Mouse (Mus musculus): ENCODE measurements around the gene Uimc1. TPM values are rescaled to one million over a fixed set of nuclear protein-coding genes. Genes with fewer than 3 reads are reported as not detected.

Gene Uimc1
- polyA plus RNA-seq, 2 experiments, result 27.1 to 28.5 TPM

DNA sequence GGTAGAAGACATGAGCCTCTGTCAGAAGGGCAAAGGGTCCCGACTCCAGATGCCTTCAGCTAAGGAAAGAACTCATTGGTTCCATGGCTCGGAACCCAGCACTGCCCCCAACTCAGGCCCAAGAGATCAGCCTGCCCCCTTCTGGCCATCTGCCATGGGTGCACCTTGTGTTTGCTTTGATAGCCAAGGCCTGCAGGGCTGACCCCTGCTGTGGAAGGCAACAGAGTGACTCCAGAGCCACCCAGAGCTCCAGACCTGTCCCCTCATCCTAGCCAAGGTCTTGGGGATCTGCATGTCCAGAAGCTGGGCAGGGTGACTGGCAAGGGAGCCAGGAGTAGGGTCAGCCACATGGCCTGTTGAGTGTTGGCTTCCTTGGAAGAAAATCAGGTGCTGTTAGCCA, 116.5 kb downstream of the Uimc1 start:
- ATAC-seq (ENCODE audit: low FRiP score, low read depth) (no peak), DNase-seq (ENCODE audit: low spot score) (no peak)
- WGBS, result 60% methylated on average over 2 of the region's 2 CpGs

DNA sequence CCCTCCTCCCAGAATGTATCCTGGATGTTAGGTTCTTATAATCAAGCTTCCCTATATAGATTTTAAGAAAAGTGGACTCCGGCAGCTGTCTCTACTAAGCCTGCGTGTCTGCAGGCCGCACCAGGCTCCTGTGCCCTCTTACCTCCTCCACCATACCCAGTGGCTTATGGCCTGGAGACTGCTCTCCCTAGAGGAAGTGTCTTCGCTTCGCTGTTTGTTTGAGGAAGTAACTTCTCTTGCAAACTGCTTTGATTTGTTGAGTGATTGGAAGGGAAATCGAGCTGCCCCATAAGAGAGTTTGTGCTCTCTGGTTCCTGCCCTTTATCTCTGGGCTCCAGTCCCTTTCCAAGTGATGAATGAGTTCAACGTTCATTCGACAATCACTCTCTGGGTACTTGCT, 117.1 kb downstream of the Uimc1 start:
- no peaks in the 10 kb centered on the region for H3K36me3 ChIP-seq (ENCODE audit: control insufficient read depth, insufficient read depth, low read length)
- no peak for TF ChIP-seq POLR2A (IDR thresholded peaks at IDR 0.05; ENCODE audit: borderline replicate concordance, extremely low read depth, insufficient read depth, insufficient read length)
- H3K4me3 ChIP-seq (replicated peaks; ENCODE audit: low read length), result no peak overlapping the region
- H3K9ac ChIP-seq (ENCODE audit: low read depth, low read length, severe bottlenecking), result no peak overlapping the region
- no peak overlapping the region for H3K27ac ChIP-seq (replicated peaks; ENCODE audit: low read depth, low read length)
- WGBS, result 83% methylated on average over 8 of the region's 8 CpGs
- no peak overlapping the region for H3K4me2 ChIP-seq (replicated peaks; ENCODE audit: low read depth, low read length, severe bottlenecking)
- ATAC-seq (ENCODE audit: low FRiP score, low read depth) (no peak), DNase-seq (ENCODE audit: low spot score) (no peak)
- H3K9me3 ChIP-seq (ENCODE audit: control insufficient read depth, low read length), result no peaks in the 10 kb centered on the region
- no peaks in the 10 kb centered on the region for H3K4me1 ChIP-seq (ENCODE audit: control insufficient read depth, insufficient read depth, low read length)
- no peaks in the 10 kb centered on the region; the same call in 1 of the 2 replicates for H3K27me3 ChIP-seq (ENCODE audit: control insufficient read depth, insufficient read depth, low read length)

More for the DNA sequence above, 116.5 kb downstream of the Uimc1 start:
- no peak overlapping the region for H3K4me3 ChIP-seq (replicated peaks; ENCODE audit: low read length)
- no peak overlapping the region for H3K27ac ChIP-seq (replicated peaks; ENCODE audit: low read depth, low read length)
- H3K4me2 ChIP-seq (replicated peaks; ENCODE audit: low read depth, low read length, severe bottlenecking), result no peak overlapping the region
- H3K4me1 ChIP-seq (ENCODE audit: control insufficient read depth, insufficient read depth, low read length), result no peaks in the 10 kb centered on the region
- H3K9ac ChIP-seq (ENCODE audit: low read depth, low read length, severe bottlenecking), result no peak overlapping the region
- H3K36me3 ChIP-seq (ENCODE audit: control insufficient read depth, insufficient read depth, low read length), result no peaks in the 10 kb centered on the region
- no peak for TF ChIP-seq POLR2A (IDR thresholded peaks at IDR 0.05; ENCODE audit: borderline replicate concordance, extremely low read depth, insufficient read depth, insufficient read length)
- H3K27me3 ChIP-seq (ENCODE audit: control insufficient read depth, insufficient read depth, low read length), result no peaks in the 10 kb centered on the region; the same call in 1 of the 2 replicates
- H3K9me3 ChIP-seq (ENCODE audit: control insufficient read depth, low read length), result no peaks in the 10 kb centered on the region

DNA sequence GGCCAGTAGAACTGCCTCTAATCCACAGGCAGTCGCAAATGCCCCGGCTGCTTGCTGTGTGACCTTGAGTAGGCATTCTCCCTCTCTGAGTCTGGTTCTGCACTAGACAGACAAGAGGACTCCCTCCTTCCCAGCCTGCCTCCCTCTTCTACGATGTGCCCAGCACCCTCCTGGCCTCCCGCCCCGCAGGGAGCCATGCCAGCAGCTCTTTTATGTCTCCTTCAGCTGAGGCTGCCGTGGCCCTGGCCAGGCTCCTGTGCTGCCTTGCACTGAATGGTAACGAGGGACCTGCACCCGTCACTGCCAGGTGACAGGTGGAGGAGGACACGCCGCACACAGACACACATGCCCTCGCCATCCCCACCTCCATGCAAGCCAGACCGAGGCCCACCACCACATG, 119.1 kb downstream of the Uimc1 start:
- Histone ChIP-seq H3K4me1 (ENCODE audit: control insufficient read depth, insufficient read depth, low read length) (no peaks in the 10 kb centered on the region), H3K9ac (ENCODE audit: low read depth, low read length, severe bottlenecking) (no peak overlapping the region), H3K27me3 (ENCODE audit: control insufficient read depth, insufficient read depth, low read length) (no peaks in the 10 kb centered on the region; the same call in 1 of the 2 replicates), H3K36me3 (ENCODE audit: control insufficient read depth, insufficient read depth, low read length) (no peaks in the 10 kb centered on the region), H3K9me3 (ENCODE audit: control insufficient read depth, low read length) (no peaks in the 10 kb centered on the region), H3K27ac (replicated peaks; ENCODE audit: low read depth, low read length) (no peak overlapping the region), H3K4me2 (replicated peaks; ENCODE audit: low read depth, low read length, severe bottlenecking) (no peak overlapping the region), H3K4me3 (replicated peaks; ENCODE audit: low read length) (no peak overlapping the region)
- no peak for TF ChIP-seq POLR2A (IDR thresholded peaks at IDR 0.05; ENCODE audit: borderline replicate concordance, extremely low read depth, insufficient read depth, insufficient read length)
- DNase-seq (ENCODE audit: low spot score) (no peak), ATAC-seq (ENCODE audit: low FRiP score, low read depth) (no peak)
- 43% methylated on average over 12 of the region's 12 CpGs for WGBS

- 56% methylated on average over 8 of the region's 8 CpGs for WGBS
- no peak for DNase-seq (ENCODE audit: low spot score)
- Histone ChIP-seq H3K9me3 (ENCODE audit: control insufficient read depth, low read length) (no peaks in the 10 kb centered on the region), H3K36me3 (ENCODE audit: control insufficient read depth, insufficient read depth, low read length) (no peaks in the 10 kb centered on the region), H3K4me3 (replicated peaks; ENCODE audit: low read length) (no peak overlapping the region), H3K9ac (ENCODE audit: low read depth, low read length, severe bottlenecking) (no peak overlapping the region), H3K27me3 (ENCODE audit: control insufficient read depth, insufficient read depth, low read length) (no peaks in the 10 kb centered on the region; the same call in 1 of the 2 replicates), H3K4me1 (ENCODE audit: control insufficient read depth, insufficient read depth, low read length) (no peaks in the 10 kb centered on the region), H3K27ac (replicated peaks; ENCODE audit: low read depth, low read length) (no peak overlapping the region), H3K4me2 (replicated peaks; ENCODE audit: low read depth, low read length, severe bottlenecking) (no peak overlapping the region)
- TF ChIP-seq POLR2A (IDR thresholded peaks at IDR 0.05; ENCODE audit: borderline replicate concordance, extremely low read depth, insufficient read depth, insufficient read length), result no peak
- no peak for ATAC-seq (ENCODE audit: low FRiP score, low read depth)
Measured at GRCm38 (mm10) chr13:54978804-54979203, 121.3 kb downstream of the Uimc1 start.

Other genes with a start within 250 kb of the Uimc1 start
- gene Unc5a, start 150.9 kb downstream of the Uimc1 start, polyA plus RNA-seq (2012; rRNA removed), result 3.3 and 3.9 TPM in 2 replicates
- gene Unc5a, start 150.9 kb downstream of the Uimc1 start, polyA plus RNA-seq (2014; fragmentation: Nextera tagmentation; extraction: Ambion mirVana), result 1.2 and 2.2 TPM in 2 replicates
- gene Hk3, start 78.9 kb downstream of the Uimc1 start, polyA plus RNA-seq (2012; rRNA removed), result 1.7 and 1.9 TPM in 2 replicates
- gene Hk3, start 78.9 kb downstream of the Uimc1 start, polyA plus RNA-seq (2014; fragmentation: Nextera tagmentation; extraction: Ambion mirVana), result 1.5 and 1.6 TPM in 2 replicates
- 48.6 and 50.8 TPM in 2 replicates for gene Zfp346, start 5.0 kb upstream of the Uimc1 start, polyA plus RNA-seq (2012; rRNA removed)
- gene Zfp346, start 5.0 kb upstream of the Uimc1 start, polyA plus RNA-seq (2014; fragmentation: Nextera tagmentation; extraction: Ambion mirVana), result 27.0 and 28.9 TPM in 2 replicates
- gene Gm17617, start 33.2 kb upstream of the Uimc1 start, polyA plus RNA-seq (2012; rRNA removed), result not detected in 2 replicates
- gene Gm17617, start 33.2 kb upstream of the Uimc1 start, polyA plus RNA-seq (2014; fragmentation: Nextera tagmentation; extraction: Ambion mirVana), result not detected in 2 replicates
- gene Fgfr4, start 52.3 kb upstream of the Uimc1 start, polyA plus RNA-seq (2012; rRNA removed), result 38.9 and 47.4 TPM in 2 replicates
- gene Fgfr4, start 52.3 kb upstream of the Uimc1 start, polyA plus RNA-seq (2014; fragmentation: Nextera tagmentation; extraction: Ambion mirVana), result 10.9 and 12.1 TPM in 2 replicates
- gene Nsd1, start 109.5 kb upstream of the Uimc1 start, polyA plus RNA-seq (2012; rRNA removed), result 40.0 and 41.6 TPM in 2 replicates
- gene Nsd1, start 109.5 kb upstream of the Uimc1 start, polyA plus RNA-seq (2014; fragmentation: Nextera tagmentation; extraction: Ambion mirVana), result 65.8 and 66.5 TPM in 2 replicates
- 282 and 315 TPM in 2 replicates for gene Prelid1, start 220.2 kb upstream of the Uimc1 start, polyA plus RNA-seq (2012; rRNA removed)
- 450 and 476 TPM in 2 replicates for gene Prelid1, start 220.2 kb upstream of the Uimc1 start, polyA plus RNA-seq (2014; fragmentation: Nextera tagmentation; extraction: Ambion mirVana)
- 154 and 165 TPM in 2 replicates for gene Rab24, start 221.6 kb upstream of the Uimc1 start, polyA plus RNA-seq (2012; rRNA removed)
- gene Rab24, start 221.6 kb upstream of the Uimc1 start, polyA plus RNA-seq (2014; fragmentation: Nextera tagmentation; extraction: Ambion mirVana), result 109 and 116 TPM in 2 replicates
- gene Mxd3, start 229.5 kb upstream of the Uimc1 start, polyA plus RNA-seq (2012; rRNA removed), result 59.8 and 67.0 TPM in 2 replicates
- 41.4 and 44.1 TPM in 2 replicates for gene Mxd3, start 229.5 kb upstream of the Uimc1 start, polyA plus RNA-seq (2014; fragmentation: Nextera tagmentation; extraction: Ambion mirVana)